Mouse (Mus musculus) induced T-regulatory cell, adult 2 months (primary cell): ENCODE data around the gene Nrxn2.

Experiments
- DNase-seq: peaks from one replicate; pipeline ENCODE4 v3.0.0-alpha.2; 2012; ENCODE audit warnings: low read depth

Gene Nrxn2

GRCm38 (mm10) chr19:6542367-6543034, 124.0 kb downstream of the Nrxn2 start, which contains the start of gene Slc22a12:
Slc22a12 (minus strand) TSS chr19:6543032.
- DNase-seq = no peak

- no peak for DNase-seq
These were observed 124.5 kb downstream of the Nrxn2 start for GRCm38 (mm10) chr19:6543035-6543383.

GRCm38 (mm10) chr19:6543518-6543917, 125.0 kb downstream of the Nrxn2 start:
- DNase-seq = no peak

GRCm38 (mm10) chr19:6544712-6545111, 126.2 kb downstream of the Nrxn2 start:
- DNase-seq = no peak

- no peak for DNase-seq
These were observed 127.0 kb downstream of the Nrxn2 start for GRCm38 (mm10) chr19:6545481-6545880.

GRCm38 (mm10) chr19:6546096-6546495, 127.6 kb downstream of the Nrxn2 start:
- DNase-seq = no peak

GRCm38 (mm10) chr19:6547801-6548200, 129.3 kb downstream of the Nrxn2 start:
- DNase-seq = no peak

GRCm38 (mm10) chr19:6548431-6549410, 130.2 kb downstream of the Nrxn2 start:
- no peak for DNase-seq

- DNase-seq = no peak
These were observed 131.0 kb downstream of the Nrxn2 start for GRCm38 (mm10) chr19:6549566-6549965.

- no peak for DNase-seq
These were observed 132.7 kb downstream of the Nrxn2 start for GRCm38 (mm10) chr19:6551215-6551614.

GRCm38 (mm10) chr19:6552302-6553028, 133.9 kb downstream of the Nrxn2 start:
- DNase-seq = peak; percentile 64

GRCm38 (mm10) chr19:6553174-6553573, 134.6 kb downstream of the Nrxn2 start:
- no peak for DNase-seq

GRCm38 (mm10) chr19:6553819-6554582, 135.5 kb downstream of the Nrxn2 start:
- DNase-seq = no peak

GRCm38 (mm10) chr19:6559576-6559975, 141.0 kb downstream of the Nrxn2 start:
- no peak for DNase-seq

GRCm38 (mm10) chr19:6560246-6560815, 141.8 kb downstream of the Nrxn2 start:
- DNase-seq = no peak

GRCm38 (mm10) chr19:6565136-6565535, 146.6 kb downstream of the Nrxn2 start:
- no peak for DNase-seq

- no peak for DNase-seq
These were observed 147.9 kb downstream of the Nrxn2 start for GRCm38 (mm10) chr19:6566450-6566849.

- no peak for DNase-seq
These were observed 150.5 kb downstream of the Nrxn2 start for GRCm38 (mm10) chr19:6569021-6569420.

GRCm38 (mm10) chr19:6569561-6569960, 151.0 kb downstream of the Nrxn2 start:
- DNase-seq = no peak

GRCm38 (mm10) chr19:6571476-6571875, 152.9 kb downstream of the Nrxn2 start:
- no peak for DNase-seq

GRCm38 (mm10) chr19:6572001-6572400, 153.5 kb downstream of the Nrxn2 start:
- DNase-seq = no peak
